ENCODE assay signal across 14 mouse cellular contexts in genomic region chr10:46718349-46719087, GRCm38 (mm10).
DNase-seq lines count a peak whose midpoint lies in the region; ATAC-seq lines count a peak whose summit lies in the region.
"Had no signal": no experiment of that assay in that cellular context is flagged by ENCODE, and none has a peak within 500 bp of the region (broad histone marks: within the 10 kb centered on the region; RNA-seq: fewer than 3 reads in every experiment).

No protein-coding gene starts in this region.

- H3K27ac ChIP-seq in hindbrain, embryonic 12.5 days = peak overlapping the region; percentile 67; the same call in 1 of the 2 replicates
- H3K27ac ChIP-seq in midbrain, embryonic 12.5 days (replicated peaks) = peak overlapping the region; percentile 70
- H3K27ac ChIP-seq: kidney, embryonic 15.5 days; liver, embryonic 13.5 days had no signal

- no peak overlapping the region for H3K9ac ChIP-seq in hindbrain, embryonic 12.5 days
- no peak overlapping the region for H3K9ac ChIP-seq in midbrain, embryonic 12.5 days (replicated peaks)
- H3K9ac ChIP-seq: kidney, embryonic 15.5 days; liver, embryonic 13.5 days had no signal

- 0 out of 2 replicates have a peak, but pooled peaks cover 2% of the 10 kb centered on the region for H3K4me1 ChIP-seq in hindbrain, embryonic 12.5 days
- peaks cover 8% of the 10 kb centered on the region; the same call in 1 of the 2 replicates for H3K4me1 ChIP-seq in midbrain, embryonic 12.5 days
- H3K4me1 ChIP-seq: kidney, embryonic 15.5 days; liver, embryonic 13.5 days had no signal

- H3K4me2 ChIP-seq in hindbrain, embryonic 12.5 days (replicated peaks) = no peak overlapping the region
- no peak overlapping the region for H3K4me2 ChIP-seq in midbrain, embryonic 12.5 days (replicated peaks)
- H3K4me2 ChIP-seq: kidney, embryonic 15.5 days; liver, embryonic 13.5 days had no signal

- H3K4me3 ChIP-seq in hindbrain, embryonic 12.5 days = no peak overlapping the region
- H3K4me3 ChIP-seq in midbrain, embryonic 12.5 days = no peak overlapping the region
- H3K4me3 ChIP-seq: kidney, embryonic 15.5 days; liver, embryonic 13.5 days; myocyte had no signal

- ATAC-seq in hindbrain, embryonic 12.5 days (ENCODE audit: low FRiP score) = peak; percentile 83
- ATAC-seq in midbrain, embryonic 12.5 days (ENCODE audit: low FRiP score, low read depth) = peak; percentile 85

- WGBS in hindbrain, embryonic 12.5 days = 44% methylated on average over 2 of the region's 2 CpGs
- WGBS in midbrain, embryonic 12.5 days = 46% methylated on average over 2 of the region's 2 CpGs

- no peaks in the 10 kb centered on the region for H3K36me3 ChIP-seq in hindbrain, embryonic 12.5 days
- no peaks in the 10 kb centered on the region for H3K36me3 ChIP-seq in midbrain, embryonic 12.5 days
- H3K36me3 ChIP-seq: kidney, embryonic 15.5 days; liver, embryonic 13.5 days had no signal

- DNase-seq in right cerebral cortex, postnatal 4 days = peak; percentile 25
- no peak for DNase-seq in right cerebral cortex, adult 2 months (ENCODE audit: low spot score in 2 of 2)
- DNase-seq in gastrocnemius, postnatal 25 days = no peak
- no peak for DNase-seq in embryo, embryonic 10.5 days (ENCODE audit: low spot score)
- DNase-seq in testis, postnatal 10 days (ENCODE audit: low spot score) = no peak
- DNase-seq: adrenal gland, postnatal 25 days; cerebellum, adult 18-20 months; heart, adult 11 months; liver, embryonic 13.5 days; right cerebral cortex, postnatal 25 days had no signal

- H3K9me3 ChIP-seq in hindbrain, embryonic 12.5 days (replicated peaks) = no peaks in the 10 kb centered on the region
- H3K9me3 ChIP-seq in midbrain, embryonic 12.5 days = no peaks in the 10 kb centered on the region
- H3K9me3 ChIP-seq: kidney, embryonic 15.5 days; liver, embryonic 13.5 days had no signal

- H3K27me3 ChIP-seq in hindbrain, embryonic 12.5 days = no peaks in the 10 kb centered on the region
- no peaks in the 10 kb centered on the region for H3K27me3 ChIP-seq in midbrain, embryonic 12.5 days
- H3K27me3 ChIP-seq: kidney, embryonic 15.5 days; liver, embryonic 13.5 days had no signal
